Mouse (Mus musculus): ENCODE data around the gene Sla2. TPM values are rescaled to one million over a fixed set of nuclear protein-coding genes. Genes with fewer than 3 reads are reported as not detected.
A peak's percentile ranks its signal among the peaks of the same experiment; 100 is the strongest.
"Not testable (repeated sequence)": the region's sequence is repeated elsewhere in the genome, so short reads cannot be mapped to it uniquely, and the experiment has no call there.

The Sla2 gene
- polyA plus RNA-seq, 1 experiment from 2014 or later, result 0.49 TPM

DNA sequence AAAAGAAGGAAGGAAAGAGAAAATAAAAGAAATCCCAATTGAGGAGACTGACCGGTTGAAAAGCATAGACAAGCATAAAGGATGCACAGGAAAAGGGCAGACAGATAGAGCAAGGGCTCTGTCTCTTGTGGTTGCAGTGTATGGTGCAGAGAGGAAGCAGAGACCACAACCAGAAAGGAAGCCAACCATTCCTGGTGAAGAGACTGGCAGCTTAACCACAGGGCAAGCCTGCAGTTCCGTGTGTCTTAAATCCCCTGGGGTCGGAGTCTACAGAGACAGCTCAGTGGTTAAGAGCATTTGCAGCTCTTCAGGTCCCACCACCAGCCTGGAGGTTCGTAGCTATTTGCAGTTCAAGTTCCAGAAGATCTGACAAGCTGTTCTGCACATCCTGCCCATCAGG, 31.6 kb upstream of the Sla2 start:
- Histone ChIP-seq H3K9ac (replicated peaks; ENCODE audit: low read depth) (no peak overlapping the region), H3K4me1 (ENCODE audit: insufficient read depth, low read depth, low read length) (no peaks in the 10 kb centered on the region), H3K4me2 (replicated peaks; ENCODE audit: low read depth, low read length) (no peak overlapping the region), H3K9me3 (ENCODE audit: low read length) (no peaks in the 10 kb centered on the region), H3K4me3 (ENCODE audit: low read depth, low read length) (no peak overlapping the region), H3K36me3 (ENCODE audit: insufficient read depth, low read length) (no peaks in the 10 kb centered on the region), H3K27me3 (replicated peaks; ENCODE audit: insufficient read depth, low read length) (no peaks in the 10 kb centered on the region), H3K27ac (ENCODE audit: low read length) (no peak overlapping the region)
- DNase-seq (ENCODE audit: low spot score) (no peak), ATAC-seq (no peak)
- 51% methylated on average over 4 of the region's 4 CpGs for WGBS
- TF ChIP-seq EP300 (IDR thresholded peaks at IDR 0.05) (no peak), CTCF (IDR thresholded peaks at IDR 0.05) (no peak)

DNA sequence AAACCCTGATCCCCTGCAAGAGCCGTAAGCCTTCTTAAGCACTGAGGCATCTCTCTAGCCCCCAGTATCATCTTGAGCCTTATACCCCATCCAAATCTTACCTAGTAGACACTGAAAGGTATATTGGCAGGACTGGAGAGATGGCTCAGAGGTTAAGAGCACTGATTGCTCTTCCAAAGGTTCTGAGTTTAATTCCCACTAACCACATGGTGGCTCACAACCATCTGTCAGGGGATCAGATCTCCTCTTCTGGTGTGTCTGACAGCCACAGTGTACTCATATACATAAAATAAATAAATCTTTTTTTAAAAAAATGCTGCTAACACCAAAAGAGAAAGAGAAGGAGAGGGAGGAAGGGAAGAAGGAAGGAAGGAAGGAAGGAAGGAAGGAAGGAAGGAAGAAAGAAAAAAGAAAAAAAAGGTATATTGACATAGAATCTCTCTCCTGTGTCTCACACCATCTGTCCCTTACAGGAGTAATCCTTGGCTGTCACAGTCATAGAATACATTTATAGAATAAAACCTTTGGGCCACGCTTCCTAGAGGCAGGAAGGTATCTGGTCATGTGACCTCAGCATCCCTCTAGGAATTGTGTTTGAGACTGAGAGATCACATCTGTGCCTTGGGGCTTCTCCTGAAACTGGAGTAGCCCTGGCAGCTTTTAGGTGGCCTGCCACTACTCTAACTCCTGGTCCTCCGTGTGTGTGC, 29.6 kb upstream of the Sla2 start:
- Histone ChIP-seq H3K27me3 (replicated peaks; ENCODE audit: insufficient read depth, low read length) (no peaks in the 10 kb centered on the region), H3K27ac (ENCODE audit: low read length) (no peak overlapping the region), H3K9me3 (ENCODE audit: low read length) (no peaks in the 10 kb centered on the region), H3K9ac (replicated peaks; ENCODE audit: low read depth) (no peak overlapping the region), H3K4me1 (ENCODE audit: insufficient read depth, low read depth, low read length) (no peaks in the 10 kb centered on the region), H3K36me3 (ENCODE audit: insufficient read depth, low read length) (no peaks in the 10 kb centered on the region), H3K4me3 (ENCODE audit: low read depth, low read length) (no peak overlapping the region), H3K4me2 (replicated peaks; ENCODE audit: low read depth, low read length) (no peak overlapping the region)
- DNase-seq (ENCODE audit: low spot score) (no peak), ATAC-seq (no peak)
- WGBS, result 73% methylated on average over 3 of the region's 3 CpGs
- TF ChIP-seq EP300 (IDR thresholded peaks at IDR 0.05) (no peak), CTCF (IDR thresholded peaks at IDR 0.05) (no peak)

DNA sequence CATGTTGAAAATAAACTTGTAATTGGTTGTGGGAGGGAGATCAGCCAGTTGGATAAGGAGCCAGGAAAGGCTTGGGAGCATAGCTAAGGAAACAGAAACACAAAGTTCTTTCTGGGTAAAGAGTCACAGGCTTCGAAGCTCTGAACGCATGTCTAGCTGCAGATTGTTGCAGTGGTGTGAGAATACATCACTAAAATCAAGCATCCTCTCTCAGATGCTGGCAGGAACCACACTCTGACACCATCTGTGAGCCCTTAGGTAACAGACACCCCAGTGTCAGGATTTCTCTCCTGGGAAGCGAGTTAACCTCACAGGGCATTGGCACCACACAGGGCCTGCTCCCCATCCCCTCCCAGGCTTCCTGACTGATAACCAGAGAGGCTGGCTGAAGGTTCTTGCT, 28.6 kb upstream of the Sla2 start:
- H3K9me3 ChIP-seq (ENCODE audit: low read length), result no peaks in the 10 kb centered on the region
- no peaks in the 10 kb centered on the region for H3K27me3 ChIP-seq (replicated peaks; ENCODE audit: insufficient read depth, low read length)
- H3K4me3 ChIP-seq (ENCODE audit: low read depth, low read length), result no peak overlapping the region
- no peak for DNase-seq (ENCODE audit: low spot score)
- TF ChIP-seq CTCF (IDR thresholded peaks at IDR 0.05) (no peak), EP300 (IDR thresholded peaks at IDR 0.05) (no peak)
- WGBS, result 76% methylated on average over 3 of the region's 3 CpGs
- no peaks in the 10 kb centered on the region for H3K36me3 ChIP-seq (ENCODE audit: insufficient read depth, low read length)
- no peak overlapping the region for H3K4me2 ChIP-seq (replicated peaks; ENCODE audit: low read depth, low read length)
- ATAC-seq, result no peak
- H3K9ac ChIP-seq (replicated peaks; ENCODE audit: low read depth), result no peak overlapping the region
- no peaks in the 10 kb centered on the region for H3K4me1 ChIP-seq (ENCODE audit: insufficient read depth, low read depth, low read length)
- no peak overlapping the region for H3K27ac ChIP-seq (ENCODE audit: low read length)

DNA sequence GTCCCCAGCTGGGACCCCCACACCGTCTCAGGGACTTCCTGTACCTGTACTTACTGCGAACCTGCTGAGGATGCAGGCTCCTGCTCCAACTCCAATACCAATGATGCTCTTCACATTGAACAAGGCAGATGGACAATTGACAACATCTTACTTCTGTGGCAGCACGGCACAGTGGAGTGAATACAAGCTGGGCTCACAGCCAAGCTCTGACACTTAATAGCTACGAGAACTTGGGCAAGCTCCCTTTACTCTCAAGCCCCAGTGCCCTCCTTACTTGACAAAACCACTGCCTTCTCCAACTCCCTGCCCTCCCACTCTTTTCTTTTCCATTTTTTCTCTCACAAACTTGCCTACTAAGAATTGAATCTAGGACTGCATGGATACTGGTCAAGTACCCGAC, 26.2 kb upstream of the Sla2 start:
- no peak overlapping the region for H3K27ac ChIP-seq (ENCODE audit: low read length)
- no peak overlapping the region for H3K4me3 ChIP-seq (ENCODE audit: low read depth, low read length)
- H3K27me3 ChIP-seq (replicated peaks; ENCODE audit: insufficient read depth, low read length), result no peaks in the 10 kb centered on the region
- H3K4me1 ChIP-seq (ENCODE audit: insufficient read depth, low read depth, low read length), result no peaks in the 10 kb centered on the region
- no peaks in the 10 kb centered on the region for H3K9me3 ChIP-seq (ENCODE audit: low read length)
- DNase-seq (ENCODE audit: low spot score) (peak; percentile 51), ATAC-seq (no peak)
- WGBS, result 44% methylated on average over 5 of the region's 5 CpGs
- no peak overlapping the region for H3K9ac ChIP-seq (replicated peaks; ENCODE audit: low read depth)
- TF ChIP-seq EP300 (IDR thresholded peaks at IDR 0.05) (no peak), CTCF (IDR thresholded peaks at IDR 0.05) (no peak)
- H3K4me2 ChIP-seq (replicated peaks; ENCODE audit: low read depth, low read length), result no peak overlapping the region
- H3K36me3 ChIP-seq (ENCODE audit: insufficient read depth, low read length), result no peaks in the 10 kb centered on the region

DNA sequence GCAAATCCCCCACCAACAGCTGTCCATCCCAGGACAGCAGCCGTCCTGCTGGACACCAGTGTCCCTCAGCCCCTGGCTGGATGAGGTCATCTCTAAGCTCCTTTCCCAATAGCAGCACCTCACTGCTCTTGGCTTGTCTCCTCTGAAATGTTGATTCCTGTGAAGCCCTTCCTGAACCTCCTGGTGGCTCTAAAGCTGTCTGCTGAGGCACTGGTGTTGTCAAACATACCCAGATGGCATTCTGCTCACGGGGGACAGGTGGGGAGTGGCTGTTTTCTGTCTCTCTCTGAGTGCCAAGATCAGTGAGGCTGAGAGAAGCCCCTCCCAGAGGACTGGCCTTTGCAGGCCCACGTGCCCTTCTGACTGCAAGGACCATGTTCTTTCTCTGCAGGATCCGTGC, 18.9 kb upstream of the Sla2 start:
- H3K4me3 ChIP-seq (ENCODE audit: low read depth, low read length); H3K4me1 ChIP-seq (ENCODE audit: insufficient read depth, low read depth, low read length); H3K27ac ChIP-seq (ENCODE audit: low read length); H3K9me3 ChIP-seq (ENCODE audit: low read length); H3K36me3 ChIP-seq (ENCODE audit: insufficient read depth, low read length); DNase-seq (ENCODE audit: low spot score); ATAC-seq; H3K4me2 ChIP-seq (replicated peaks; ENCODE audit: low read depth, low read length); H3K27me3 ChIP-seq (replicated peaks; ENCODE audit: insufficient read depth, low read length); H3K9ac ChIP-seq (replicated peaks; ENCODE audit: low read depth): not testable (repeated sequence)
- WGBS, result 31% methylated on average over 4 of the region's 4 CpGs

DNA sequence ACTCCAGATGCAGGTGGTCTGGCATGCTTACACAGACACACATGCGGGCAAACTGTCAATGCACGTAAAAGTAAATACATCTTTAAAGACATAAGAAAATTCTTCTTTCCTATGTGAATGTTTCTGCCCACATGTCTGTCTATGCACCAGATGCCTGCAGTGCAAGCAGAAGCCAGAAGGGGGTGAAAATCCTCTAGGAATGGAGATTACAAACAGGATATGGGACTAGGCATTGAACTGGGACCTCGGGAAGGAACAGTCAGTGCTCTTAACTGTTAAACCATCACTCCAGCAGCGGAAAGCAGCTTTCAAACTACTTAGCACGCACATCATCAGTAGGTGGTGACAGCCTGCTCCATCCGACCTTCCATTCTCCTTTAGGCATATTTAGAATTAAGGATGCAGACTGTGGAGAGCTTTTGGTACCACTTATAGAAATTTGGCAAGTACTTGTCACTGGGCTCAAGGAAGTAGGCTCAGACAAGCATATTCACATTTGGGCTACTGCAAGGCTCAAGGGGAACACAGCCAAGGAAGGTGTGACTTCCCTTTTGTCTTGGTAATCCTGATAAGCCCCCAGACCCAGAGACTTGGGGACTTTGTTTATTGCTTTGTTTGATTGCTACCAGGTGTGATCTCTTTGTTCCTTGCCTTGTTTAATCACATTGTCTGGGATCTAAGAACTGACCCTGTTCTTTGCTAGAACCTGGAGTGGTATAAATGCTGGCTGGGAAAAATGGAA, 18.2 kb upstream of the Sla2 start:
- no peaks in the 10 kb centered on the region for H3K4me1 ChIP-seq (ENCODE audit: insufficient read depth, low read depth, low read length)
- no peaks in the 10 kb centered on the region for H3K9me3 ChIP-seq (ENCODE audit: low read length)
- H3K27me3 ChIP-seq (replicated peaks; ENCODE audit: insufficient read depth, low read length), result no peaks in the 10 kb centered on the region
- ATAC-seq, result peak; percentile 50
- H3K27ac ChIP-seq (ENCODE audit: low read length), result no peak overlapping the region
- TF ChIP-seq CTCF (IDR thresholded peaks at IDR 0.05), result peak; percentile 89
- TF ChIP-seq EP300 (IDR thresholded peaks at IDR 0.05), result no peak
- WGBS, result 15% methylated on average over 6 of the region's 6 CpGs
- no peak overlapping the region for H3K4me3 ChIP-seq (ENCODE audit: low read depth, low read length)
- no peak overlapping the region for H3K9ac ChIP-seq (replicated peaks; ENCODE audit: low read depth)
- peak; percentile 70 for DNase-seq (ENCODE audit: low spot score)
- H3K4me2 ChIP-seq (replicated peaks; ENCODE audit: low read depth, low read length), result no peak overlapping the region
- no peaks in the 10 kb centered on the region for H3K36me3 ChIP-seq (ENCODE audit: insufficient read depth, low read length)

Data from lung, postnatal 0 days (tissue).